Mouse (Mus musculus) forebrain, embryonic 13.5 days (tissue): ENCODE data around the gene Atrip. TPM values are rescaled to one million over a fixed set of nuclear protein-coding genes. Genes with fewer than 3 reads are reported as not detected.

ENCODE experiments used
- polyA plus RNA-seq: library from polyadenylated mRNA; unstranded; fragments of >200 nt; fragmentation: Nextera tagmentation; extraction: Ambion mirVana; gene quantifications from 2 replicates; pipeline ENCODE4 v1.2.1, GENCODE M21; 2015

Gene Atrip
- polyA plus RNA-seq, 1 experiment from 2014 or later: 31.5 TPM

Other genes starting within 250 kb of the Atrip start
- 13.3 and 14.4 TPM in 2 replicates for gene Celsr3, start 247.8 kb downstream of the Atrip start, polyA plus RNA-seq
- gene Slc26a6, start 220.8 kb downstream of the Atrip start, polyA plus RNA-seq: 8.1 and 8.5 TPM in 2 replicates
- 0.25 TPM in 1 of 2 replicates, not detected in the other for gene Tmem89, start 159.5 kb downstream of the Atrip start, polyA plus RNA-seq
- gene Uqcrc1, start 137.5 kb downstream of the Atrip start, polyA plus RNA-seq: 361 and 379 TPM in 2 replicates
- gene Col7a1, start 120.5 kb downstream of the Atrip start, polyA plus RNA-seq: 1.2 and 1.6 TPM in 2 replicates
- not detected in 2 replicates for gene Ucn2, start 88.1 kb downstream of the Atrip start, polyA plus RNA-seq
- 14.5 and 16.8 TPM in 2 replicates for gene Pfkfb4, start 82.3 kb downstream of the Atrip start, polyA plus RNA-seq
- gene Shisa5, start 35.6 kb downstream of the Atrip start, polyA plus RNA-seq: 33.6 and 35.1 TPM in 2 replicates
- 9.3 and 13.0 TPM in 2 replicates for gene Trex1, start 14.4 kb downstream of the Atrip start, polyA plus RNA-seq
- 17.9 and 18.9 TPM in 2 replicates for gene Ccdc51, start 8.4 kb upstream of the Atrip start, polyA plus RNA-seq
- 693 and 750 TPM in 2 replicates for gene Tma7, start 8.5 kb upstream of the Atrip start, polyA plus RNA-seq
- 22.4 and 27.7 TPM in 2 replicates for gene Plxnb1, start 21.3 kb upstream of the Atrip start, polyA plus RNA-seq
- not detected in 2 replicates for gene Fbxw21, start 87.9 kb upstream of the Atrip start, polyA plus RNA-seq
- not detected in 2 replicates for gene Fbxw13, start 121.9 kb upstream of the Atrip start, polyA plus RNA-seq
- not detected in 2 replicates for gene Fbxw20, start 160.6 kb upstream of the Atrip start, polyA plus RNA-seq
- not detected in 2 replicates for gene Fbxw14, start 213.6 kb upstream of the Atrip start, polyA plus RNA-seq